In genomic region chr6:52220865-52221310, GRCm38 (mm10) we compare ENCODE assay signal across 8 mouse cellular contexts. TPM values are rescaled to one million over a fixed set of nuclear protein-coding genes. Genes with fewer than 3 reads are reported as not detected.
A peak's percentile ranks its signal among the peaks of the same experiment; 100 is the strongest.
DNase-seq lines count a peak whose midpoint lies in the region; ATAC-seq and TF ChIP-seq lines count a peak whose summit lies in the region.

No protein-coding gene starts in this region.

- peak overlapping the region; percentile 84 for H3ac ChIP-seq in myocyte (ENCODE audit: control insufficient read depth, insufficient read length)

- no peak for ATAC-seq in kidney, embryonic 16.5 days (ENCODE audit: low FRiP score, low TSS enrichment)
- no peak for ATAC-seq in intestine, embryonic 15.5 days

- no peak for TF ChIP-seq CTCF in cortical plate, adult 2 months (IDR thresholded peaks at IDR 0.05; ENCODE audit: extremely low read depth, insufficient read depth, low read length)

- H3K4me3 ChIP-seq in kidney, embryonic 16.5 days (ENCODE audit: low read length): peak overlapping the region; percentile 63
- peak overlapping the region; percentile 39; the same call in 1 of the 2 replicates for H3K4me3 ChIP-seq in cortical plate, adult 2 months (ENCODE audit: insufficient read depth, low read length)
- H3K4me3 ChIP-seq in intestine, embryonic 15.5 days (replicated peaks): peak overlapping the region; percentile 55
- H3K4me3 ChIP-seq in myocyte: peak overlapping the region; percentile 89

- no peaks in the 10 kb centered on the region for H3K9me3 ChIP-seq in kidney, embryonic 16.5 days (ENCODE audit: low read length)
- H3K9me3 ChIP-seq in intestine, embryonic 15.5 days: no peaks in the 10 kb centered on the region

- WGBS in kidney, embryonic 16.5 days: 4% methylated on average over 12 of the region's 12 CpGs
- 19% methylated on average over 12 of the region's 12 CpGs for WGBS in intestine, embryonic 15.5 days

- no peaks in the 10 kb centered on the region for H3K27me3 ChIP-seq in kidney, embryonic 16.5 days (ENCODE audit: insufficient read depth, low read length)
- peaks cover 92% of the 10 kb centered on the region for H3K27me3 ChIP-seq in intestine, embryonic 15.5 days (replicated peaks)
- H3K27me3 ChIP-seq in myocyte (ENCODE audit: control insufficient read depth, insufficient read depth, insufficient read length): no peaks in the 10 kb centered on the region

- peaks cover 48% of the 10 kb centered on the region for H3K79me2 ChIP-seq in myocyte (ENCODE audit: control insufficient read depth, insufficient read depth)

- peak overlapping the region; percentile 81 for H3K4me2 ChIP-seq in kidney, embryonic 16.5 days (replicated peaks; ENCODE audit: low read depth, low read length)
- peak overlapping the region; percentile 94 for H3K4me2 ChIP-seq in intestine, embryonic 15.5 days (replicated peaks)
- H3K4me2 ChIP-seq in myocyte (ENCODE audit: low read depth): peak overlapping the region; percentile 88

- H3K36me3 ChIP-seq in kidney, embryonic 16.5 days (ENCODE audit: insufficient read depth, low read length): 0 out of 2 replicates have a peak, but pooled peaks cover 7% of the 10 kb centered on the region
- H3K36me3 ChIP-seq in intestine, embryonic 15.5 days: no peaks in the 10 kb centered on the region
- H3K36me3 ChIP-seq in myocyte (ENCODE audit: control insufficient read depth, insufficient read depth): no peaks in the 10 kb centered on the region

- peak overlapping the region; percentile 95 for H3K9ac ChIP-seq in kidney, embryonic 16.5 days (replicated peaks; ENCODE audit: low read length)
- H3K9ac ChIP-seq in intestine, embryonic 15.5 days: peak overlapping the region; percentile 62; the same call in 1 of the 2 replicates

- DNase-seq in kidney, postnatal 25 days: no peak
- DNase-seq in left cerebral cortex, adult 11 months (ENCODE audit: low spot score): no peak
- DNase-seq in Muller cell, postnatal 12 days (ENCODE audit: inconsistent ontology term): no peak
- no peak for DNase-seq in urinary bladder, adult 2 months (ENCODE audit: low spot score)

- H3K27ac ChIP-seq in kidney, embryonic 16.5 days (ENCODE audit: low read length): peak overlapping the region; percentile 97
- H3K27ac ChIP-seq in cortical plate, adult 2 months (ENCODE audit: insufficient read depth, low read length): no peak overlapping the region
- no peak overlapping the region; the same call in 1 of the 2 replicates for H3K27ac ChIP-seq in intestine, embryonic 15.5 days

- no peak for TF ChIP-seq POLR2A in cortical plate, adult 2 months (IDR thresholded peaks at IDR 0.05; ENCODE audit: extremely low read depth, insufficient read depth, low read length)
- TF ChIP-seq POLR2A in myocyte (IDR thresholded peaks at IDR 0.05; ENCODE audit: insufficient read length, low read depth): no peak

- H3K4me1 ChIP-seq in kidney, embryonic 16.5 days (ENCODE audit: insufficient read depth, low read length): peaks cover 38% of the 10 kb centered on the region
- no peaks in the 10 kb centered on the region for H3K4me1 ChIP-seq in cortical plate, adult 2 months (ENCODE audit: control insufficient read depth, insufficient read depth, low read length)
- H3K4me1 ChIP-seq in intestine, embryonic 15.5 days (replicated peaks): peaks cover 17% of the 10 kb centered on the region

TF ChIP-seq in myocyte, 11 proteins besides CTCF, POLR2A, EP300 and RAD21:
- TF ChIP-seq USF1 (IDR thresholded peaks at IDR 0.05; ENCODE audit: low read depth): no peak
- no peak for TF ChIP-seq CEBPB (IDR thresholded peaks at IDR 0.05; ENCODE audit: insufficient read depth, poor library complexity, severe bottlenecking)
- no peak for TF ChIP-seq REST (IDR thresholded peaks at IDR 0.05; ENCODE audit: insufficient read depth, insufficient read length)
- no peak for TF ChIP-seq E2F4 (IDR thresholded peaks at IDR 0.05; ENCODE audit: insufficient read depth)
- TF ChIP-seq TCF3 (IDR thresholded peaks at IDR 0.05; ENCODE audit: insufficient read length, low read depth): no peak
- no peak for TF ChIP-seq POLR2AphosphoS2 (IDR thresholded peaks at IDR 0.05; ENCODE audit: insufficient read length, low read depth)
- TF ChIP-seq MYOG (IDR thresholded peaks at IDR 0.05; ENCODE audit: control insufficient read depth in 1 of 3, insufficient read depth in 1 of 3, insufficient read length in 2 of 3, low read depth in 2 of 3): no peak
- TF ChIP-seq SRF (IDR thresholded peaks at IDR 0.05; ENCODE audit: control insufficient read depth, insufficient read length, low read depth): no peak
- TF ChIP-seq MAX (IDR thresholded peaks at IDR 0.05; ENCODE audit: low read depth): no peak

RNA-seq across cellular contexts. Expression of gene Hoxa7, which starts 0.8 kb away (rescaled TPM):
- polyA plus RNA-seq in kidney, embryonic 16.5 days (2015; fragmentation: Nextera tagmentation; extraction: Ambion mirVana): 25.7 and 27.5 TPM in 2 replicates
- 0.04 TPM in 1 of 2 replicates, not detected in the other for polyA plus RNA-seq in cortical plate, adult 2 months (2012; rRNA removed)
- polyA plus RNA-seq in intestine, embryonic 15.5 days (2015; fragmentation: Nextera tagmentation; extraction: Ambion mirVana): 7.5 and 9.4 TPM in 2 replicates
- polyA plus RNA-seq in myocyte (2012; fragmentation: generic; extraction: Trizol): 11.9 TPM
- 27.6 and 28.6 TPM in 2 replicates for polyA plus RNA-seq in urinary bladder, adult 2 months (2012; rRNA removed)

RNA-seq across cellular contexts. Expression of gene Gm28308, which starts 7.7 kb away (rescaled TPM):
- polyA plus RNA-seq in kidney, embryonic 16.5 days (2015; fragmentation: Nextera tagmentation; extraction: Ambion mirVana): not detected in 2 replicates
- not detected in 2 replicates for polyA plus RNA-seq in cortical plate, adult 2 months (2012; rRNA removed)
- polyA plus RNA-seq in intestine, embryonic 15.5 days (2015; fragmentation: Nextera tagmentation; extraction: Ambion mirVana): not detected in 2 replicates
- 0.52 TPM for polyA plus RNA-seq in myocyte (2012; fragmentation: generic; extraction: Trizol)
- 0.88 and 1.2 TPM in 2 replicates for polyA plus RNA-seq in urinary bladder, adult 2 months (2012; rRNA removed)

RNA-seq across cellular contexts. Expression of gene Hoxa3, which starts 7.8 kb away (rescaled TPM):
- polyA plus RNA-seq in kidney, embryonic 16.5 days (2015; fragmentation: Nextera tagmentation; extraction: Ambion mirVana): 8.2 and 10.8 TPM in 2 replicates
- not detected in 2 replicates for polyA plus RNA-seq in cortical plate, adult 2 months (2012; rRNA removed)
- polyA plus RNA-seq in intestine, embryonic 15.5 days (2015; fragmentation: Nextera tagmentation; extraction: Ambion mirVana): 5.8 and 6.2 TPM in 2 replicates
- polyA plus RNA-seq in myocyte (2012; fragmentation: generic; extraction: Trizol): 1.0 TPM
- polyA plus RNA-seq in urinary bladder, adult 2 months (2012; rRNA removed): 3.7 and 6.0 TPM in 2 replicates

RNA-seq across cellular contexts. Expression of gene Hoxa9, which starts 10.0 kb away (rescaled TPM):
- 56.6 and 56.8 TPM in 2 replicates for polyA plus RNA-seq in kidney, embryonic 16.5 days (2015; fragmentation: Nextera tagmentation; extraction: Ambion mirVana)
- polyA plus RNA-seq in cortical plate, adult 2 months (2012; rRNA removed): not detected in 2 replicates
- 5.3 and 6.3 TPM in 2 replicates for polyA plus RNA-seq in intestine, embryonic 15.5 days (2015; fragmentation: Nextera tagmentation; extraction: Ambion mirVana)
- 17.7 TPM for polyA plus RNA-seq in myocyte (2012; fragmentation: generic; extraction: Trizol)
- 48.1 and 60.0 TPM in 2 replicates for polyA plus RNA-seq in urinary bladder, adult 2 months (2012; rRNA removed)

RNA-seq across cellular contexts. Expression of gene Hoxa6, which starts 12.4 kb away (rescaled TPM):
- 2.9 and 3.8 TPM in 2 replicates for polyA plus RNA-seq in kidney, embryonic 16.5 days (2015; fragmentation: Nextera tagmentation; extraction: Ambion mirVana)
- not detected in 2 replicates for polyA plus RNA-seq in cortical plate, adult 2 months (2012; rRNA removed)
- 2.2 and 2.3 TPM in 2 replicates for polyA plus RNA-seq in intestine, embryonic 15.5 days (2015; fragmentation: Nextera tagmentation; extraction: Ambion mirVana)
- polyA plus RNA-seq in myocyte (2012; fragmentation: generic; extraction: Trizol): 0.88 TPM
- 1.7 and 3.4 TPM in 2 replicates for polyA plus RNA-seq in urinary bladder, adult 2 months (2012; rRNA removed)

Comparison
In these comparisons a context has a peak if more than half of its experiments do, and no peak if none do; other contexts are left out.
1. H3K4me3 ChIP-seq: peak in every context shown above with its lines; median percentile 89 in myocyte; 63 in kidney, embryonic 16.5 days; 55 in intestine, embryonic 15.5 days; 39 in cortical plate, adult 2 months.